Mouse (Mus musculus): ENCODE measurements around the gene Mettl7a1. TPM values are rescaled to one million over a fixed set of nuclear protein-coding genes. Genes with fewer than 3 reads are reported as not detected.
"Not testable (repeated sequence)": the region's sequence is repeated elsewhere in the genome, so short reads cannot be mapped to it uniquely, and the experiment has no call there.

Mettl7a1 gene
- total and polyA plus RNA-seq, 2 experiments from 2014 or later, result 2.6 to 12.4 TPM

- not testable (repeated sequence) for H3K9ac ChIP-seq (replicated peaks; ENCODE audit: low read length, poor library complexity, severe bottlenecking); H3K4me2 ChIP-seq (ENCODE audit: low read depth, low read length, poor library complexity, severe bottlenecking); ATAC-seq (ENCODE audit: low FRiP score); H3K36me3 ChIP-seq (ENCODE audit: insufficient read depth, low read length); H3K4me3 ChIP-seq (ENCODE audit: low read depth, low read length); H3K9me3 ChIP-seq (ENCODE audit: low read length); H3K27ac ChIP-seq (ENCODE audit: low read depth, low read length); H3K4me1 ChIP-seq (ENCODE audit: insufficient read depth, low read length); H3K27me3 ChIP-seq (ENCODE audit: insufficient read depth, low read length)
- DNase-seq (ENCODE audit: low spot score), result peak; percentile 65
- TF ChIP-seq CTCF (IDR thresholded peaks at IDR 0.05), result peak; percentile 66
- WGBS, result 38% methylated on average over 11 of the region's 11 CpGs
Observed at GRCm38 (mm10) chr15:100307438-100308096, 3.6 kb downstream of the Mettl7a1 start.

DNA sequence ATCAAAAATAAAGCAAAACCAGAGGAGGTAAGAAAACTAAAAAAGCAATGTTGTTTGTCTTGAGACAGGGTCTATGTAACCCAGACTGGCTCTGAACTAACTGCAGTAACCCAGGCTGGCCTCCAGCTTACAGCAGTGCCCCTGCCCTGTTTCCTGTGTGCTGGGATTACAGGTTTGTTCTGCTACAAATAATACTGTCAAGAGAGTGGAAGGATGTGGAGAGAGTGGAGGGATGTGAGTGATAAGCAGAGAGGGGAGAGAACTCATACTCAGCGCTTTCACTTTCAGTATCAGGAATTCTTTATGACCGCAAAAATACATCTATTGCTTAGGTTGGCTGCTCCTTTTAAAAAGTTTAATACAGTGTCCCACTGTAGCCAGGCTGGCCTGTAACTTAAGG is 8.4 kb downstream of the Mettl7a1 start:
- no peak for DNase-seq (ENCODE audit: low spot score)
- WGBS, result 89% methylated on average over 2 of the region's 2 CpGs

GRCm38 (mm10) chr15:100314448-100315145 is 10.7 kb downstream of the Mettl7a1 start:
- TF ChIP-seq CTCF (IDR thresholded peaks at IDR 0.05), result no peak
- H3K9ac ChIP-seq (replicated peaks; ENCODE audit: low read length, poor library complexity, severe bottlenecking), result no peak overlapping the region
- no peaks in the 10 kb centered on the region for H3K9me3 ChIP-seq (ENCODE audit: low read length)
- ATAC-seq (ENCODE audit: low FRiP score) (no peak), DNase-seq (ENCODE audit: low spot score) (no peak)
- H3K4me3 ChIP-seq (ENCODE audit: low read depth, low read length), result no peak overlapping the region
- H3K27ac ChIP-seq (ENCODE audit: low read depth, low read length), result no peak overlapping the region
- H3K4me2 ChIP-seq (ENCODE audit: low read depth, low read length, poor library complexity, severe bottlenecking), result no peak overlapping the region
- H3K4me1 ChIP-seq (ENCODE audit: insufficient read depth, low read length), result no peaks in the 10 kb centered on the region
- no peaks in the 10 kb centered on the region for H3K36me3 ChIP-seq (ENCODE audit: insufficient read depth, low read length)
- 88% methylated on average over 5 of the region's 5 CpGs for WGBS
- no peaks in the 10 kb centered on the region for H3K27me3 ChIP-seq (ENCODE audit: insufficient read depth, low read length)

More for the DNA sequence above, 8.4 kb downstream of the Mettl7a1 start:
- no peak for ATAC-seq (ENCODE audit: low FRiP score)
- Histone ChIP-seq H3K27ac (ENCODE audit: low read depth, low read length) (no peak overlapping the region), H3K9me3 (ENCODE audit: low read length) (no peaks in the 10 kb centered on the region), H3K4me1 (ENCODE audit: insufficient read depth, low read length) (no peaks in the 10 kb centered on the region), H3K36me3 (ENCODE audit: insufficient read depth, low read length) (no peaks in the 10 kb centered on the region), H3K4me3 (ENCODE audit: low read depth, low read length) (no peak overlapping the region), H3K4me2 (ENCODE audit: low read depth, low read length, poor library complexity, severe bottlenecking) (no peak overlapping the region), H3K9ac (replicated peaks; ENCODE audit: low read length, poor library complexity, severe bottlenecking) (no peak overlapping the region), H3K27me3 (ENCODE audit: insufficient read depth, low read length) (no peaks in the 10 kb centered on the region)
- no peak for TF ChIP-seq CTCF (IDR thresholded peaks at IDR 0.05)

DNA sequence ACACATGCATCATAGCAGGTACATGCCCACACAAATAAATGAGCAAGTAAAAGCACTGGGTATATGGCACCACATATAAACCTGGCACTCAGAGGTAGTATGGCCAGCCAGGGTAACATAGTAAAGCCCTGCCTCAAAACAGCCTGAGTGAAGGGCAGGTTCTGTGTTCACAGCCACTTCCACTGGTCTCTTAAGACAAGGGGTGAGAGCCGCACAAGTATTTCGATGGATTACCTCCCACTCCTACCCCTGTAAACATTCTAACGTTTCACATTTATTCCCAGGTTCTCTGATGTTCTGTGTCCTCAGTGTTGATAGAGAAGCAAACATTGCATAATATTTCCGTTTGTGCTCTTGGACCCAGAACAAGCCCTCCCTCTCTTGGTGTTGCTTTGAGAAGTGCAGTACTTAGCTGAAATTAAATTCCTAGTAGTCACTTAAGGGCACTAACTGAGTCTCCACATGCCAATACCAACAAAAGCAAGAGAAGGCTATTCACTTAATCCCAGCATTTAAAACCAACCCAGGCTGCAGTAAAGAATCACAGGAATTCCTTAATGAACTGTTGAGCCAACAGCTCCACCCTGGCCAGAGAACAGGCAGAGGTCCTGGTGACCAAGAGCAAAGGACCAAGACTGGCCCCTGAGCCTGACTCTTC is 14.2 kb downstream of the Mettl7a1 start:
- not testable (repeated sequence) for DNase-seq (ENCODE audit: low spot score); H3K36me3 ChIP-seq (ENCODE audit: insufficient read depth, low read length); H3K9me3 ChIP-seq (ENCODE audit: low read length); H3K4me1 ChIP-seq (ENCODE audit: insufficient read depth, low read length); H3K27ac ChIP-seq (ENCODE audit: low read depth, low read length); H3K9ac ChIP-seq (replicated peaks; ENCODE audit: low read length, poor library complexity, severe bottlenecking); H3K4me2 ChIP-seq (ENCODE audit: low read depth, low read length, poor library complexity, severe bottlenecking); H3K4me3 ChIP-seq (ENCODE audit: low read depth, low read length); H3K27me3 ChIP-seq (ENCODE audit: insufficient read depth, low read length); ATAC-seq (ENCODE audit: low FRiP score)
- WGBS, result 72% methylated on average over 4 of the region's 4 CpGs

DNA sequence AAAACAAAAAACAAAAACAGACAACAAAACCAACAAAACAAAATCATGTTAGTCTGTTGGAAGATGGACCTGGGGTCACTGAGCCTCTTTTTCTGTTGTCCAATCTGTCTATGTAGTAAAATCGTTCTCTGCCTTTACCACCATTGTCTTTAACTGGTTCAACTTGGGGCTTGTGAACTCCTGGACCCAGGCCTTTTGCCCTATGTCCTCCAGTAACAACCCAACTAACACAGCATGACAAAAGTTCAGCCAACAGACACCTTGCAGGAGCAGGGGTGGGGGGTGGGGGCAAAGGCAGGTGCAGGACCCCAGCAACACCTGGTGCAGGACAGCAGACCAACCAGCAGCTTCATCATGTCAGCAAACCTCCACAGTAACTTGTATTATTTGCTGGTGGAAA is 15.9 kb downstream of the Mettl7a1 start:
- Histone ChIP-seq H3K4me2 (ENCODE audit: low read depth, low read length, poor library complexity, severe bottlenecking) (no peak overlapping the region), H3K36me3 (ENCODE audit: insufficient read depth, low read length) (no peaks in the 10 kb centered on the region), H3K9ac (replicated peaks; ENCODE audit: low read length, poor library complexity, severe bottlenecking) (no peak overlapping the region), H3K27ac (ENCODE audit: low read depth, low read length) (no peak overlapping the region), H3K27me3 (ENCODE audit: insufficient read depth, low read length) (no peaks in the 10 kb centered on the region), H3K9me3 (ENCODE audit: low read length) (no peaks in the 10 kb centered on the region), H3K4me1 (ENCODE audit: insufficient read depth, low read length) (no peaks in the 10 kb centered on the region), H3K4me3 (ENCODE audit: low read depth, low read length) (no peak overlapping the region)
- DNase-seq (ENCODE audit: low spot score) (no peak), ATAC-seq (ENCODE audit: low FRiP score) (no peak)
- no peak for TF ChIP-seq CTCF (IDR thresholded peaks at IDR 0.05)
- WGBS, result 95% methylated on average over 1 of the region's 1 CpGs
